Mouse (Mus musculus): ENCODE data around the gene Arhgap24.

DNA sequence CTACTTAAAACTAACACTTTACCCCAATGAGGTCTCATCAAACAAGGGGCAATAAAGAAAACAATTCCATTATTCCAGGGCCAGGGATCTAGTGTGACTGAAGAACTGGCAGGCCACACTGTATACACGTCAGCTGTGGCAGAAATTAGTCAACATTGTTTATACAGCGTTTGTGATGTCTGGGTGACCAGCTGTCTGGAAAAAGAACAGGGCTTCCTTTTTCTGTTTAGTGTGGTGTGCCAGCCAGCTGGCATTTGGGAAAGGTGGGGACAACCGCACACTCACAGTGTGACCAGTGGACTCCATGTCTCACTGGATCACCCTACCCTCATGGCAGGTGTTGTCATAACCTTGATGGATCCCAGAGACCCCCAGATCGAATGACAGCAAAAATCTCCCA is 302.4 kb downstream of the Arhgap24 start:
- TF ChIP-seq CTCF (conservative IDR thresholded peaks at IDR 0.05; ENCODE audit: low read length) (no peak), POU5F1 (IDR thresholded peaks at IDR 0.05; ENCODE audit: borderline replicate concordance, low read length) (no peak)

Measured in E14TG2a.4 (cell line).